Mouse (Mus musculus) activated CD4-positive, CD25-positive, alpha-beta regulatory T cell, adult 4 months (primary cell): ENCODE results near the gene Fbxl13. TPM values are rescaled to one million over a fixed set of nuclear protein-coding genes. Genes with fewer than 3 reads are reported as not detected.
A peak's percentile ranks its signal among the peaks of the same experiment; 100 is the strongest.

Source experiments
- ATAC-seq: one replicate; pipeline ENCODE4 v1.8.0; 2017
- polyA plus RNA-seq, 2 experiments: library from polyadenylated mRNA; unstranded; fragments of 100-300 nt; shearing (Covaris generic); gene quantifications; one replicate each; pipeline ENCODE4 v1.2.1; 2017

Gene Fbxl13
- polyA plus RNA-seq, 2 experiments from 2014 or later = not detected

DNA sequence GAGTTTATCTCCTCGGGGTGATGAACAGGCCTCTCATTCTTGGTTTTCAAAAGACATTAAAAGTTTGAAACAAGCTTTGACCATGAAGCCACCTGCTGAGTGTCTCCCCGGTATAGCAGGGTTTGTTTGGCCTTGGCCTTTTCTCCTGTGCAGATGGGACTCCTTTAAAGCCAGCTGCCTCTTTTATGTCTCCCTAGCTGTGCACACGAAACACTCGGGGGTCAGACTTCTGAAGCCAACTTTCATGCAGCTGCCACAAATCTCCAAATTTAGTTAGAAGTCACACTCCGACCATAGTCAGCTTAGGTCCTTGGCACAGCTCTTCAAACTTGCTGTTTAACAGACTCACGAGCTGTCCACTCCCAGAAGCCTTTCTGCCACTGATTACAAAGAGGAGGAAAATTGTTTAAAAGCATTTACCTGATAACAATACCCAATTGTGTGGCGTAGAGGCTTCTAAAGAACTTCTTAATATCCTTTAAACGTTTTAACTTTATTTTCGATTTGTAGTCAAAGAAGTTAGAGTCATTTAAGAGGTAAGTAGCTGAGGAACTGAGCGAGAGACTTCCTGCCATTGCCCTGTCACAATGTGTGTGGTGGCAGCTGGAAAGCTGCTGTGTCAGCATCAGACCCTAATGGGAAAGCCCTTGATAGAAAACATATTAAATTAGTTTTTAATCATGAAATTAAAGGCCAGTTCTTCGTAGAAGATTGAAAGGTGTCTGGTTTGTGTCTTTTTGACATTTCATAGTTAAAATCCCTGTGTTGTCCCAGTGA is 162.8 kb downstream of the Fbxl13 start:
- ATAC-seq = no peak

DNA sequence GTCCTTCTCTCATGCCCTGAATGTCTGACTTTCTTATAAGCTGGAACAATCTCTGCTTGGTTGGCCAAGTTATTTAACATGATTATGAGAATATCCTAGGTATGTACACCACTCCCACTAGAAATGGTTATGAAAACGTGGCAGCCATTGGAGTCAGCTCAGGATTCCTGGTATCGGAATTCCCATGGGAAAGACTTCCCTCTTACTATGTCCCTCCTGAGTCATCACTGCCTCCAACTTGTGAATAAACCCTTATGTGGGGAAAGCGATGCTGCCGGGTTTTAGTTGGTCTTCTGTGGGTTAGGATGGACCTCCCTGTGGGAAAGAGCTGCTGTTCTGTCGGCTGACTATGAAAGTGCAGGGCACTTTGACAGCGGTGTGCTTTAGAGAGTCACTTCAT is 163.9 kb downstream of the Fbxl13 start:
- no peak for ATAC-seq

DNA sequence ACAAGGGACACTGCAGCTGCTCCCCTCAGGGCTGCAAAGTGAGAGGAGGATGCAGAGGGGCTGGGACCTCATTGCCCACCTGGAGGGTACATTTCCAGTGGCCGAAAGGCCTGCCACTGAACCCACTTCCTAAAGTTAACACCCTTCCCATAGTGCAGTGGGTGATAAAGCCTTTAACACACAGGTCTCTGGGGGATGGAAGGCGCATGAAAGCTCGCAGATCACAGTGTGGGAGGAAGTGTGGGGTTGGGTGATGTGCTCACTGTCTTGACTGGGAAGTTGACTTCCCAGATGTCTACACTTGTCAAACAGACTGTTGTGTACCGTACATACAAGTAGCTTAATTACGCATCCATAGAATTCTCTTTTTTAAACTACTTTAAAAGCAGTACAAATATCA is 165.7 kb downstream of the Fbxl13 start:
- ATAC-seq = no peak

DNA sequence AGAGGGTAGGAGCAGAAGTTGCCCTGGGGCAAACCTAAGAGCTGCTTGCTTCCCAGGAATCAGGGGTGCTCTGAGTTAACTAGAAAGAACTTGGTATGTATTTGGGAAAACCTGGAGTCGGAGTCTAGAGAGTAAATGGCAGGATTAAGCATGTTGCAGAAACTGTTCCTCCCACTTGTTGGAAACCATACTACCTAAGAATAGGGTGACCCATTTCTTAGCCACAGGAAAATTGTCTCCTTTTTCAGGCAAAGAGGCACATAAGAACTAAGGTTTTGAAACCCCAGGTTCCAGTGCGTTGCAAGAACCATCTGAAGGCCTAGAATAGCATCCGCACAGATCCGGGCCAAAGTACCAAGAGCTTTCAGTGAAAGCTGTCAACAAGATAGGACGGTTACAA is 167.0 kb downstream of the Fbxl13 start:
- no peak for ATAC-seq

DNA sequence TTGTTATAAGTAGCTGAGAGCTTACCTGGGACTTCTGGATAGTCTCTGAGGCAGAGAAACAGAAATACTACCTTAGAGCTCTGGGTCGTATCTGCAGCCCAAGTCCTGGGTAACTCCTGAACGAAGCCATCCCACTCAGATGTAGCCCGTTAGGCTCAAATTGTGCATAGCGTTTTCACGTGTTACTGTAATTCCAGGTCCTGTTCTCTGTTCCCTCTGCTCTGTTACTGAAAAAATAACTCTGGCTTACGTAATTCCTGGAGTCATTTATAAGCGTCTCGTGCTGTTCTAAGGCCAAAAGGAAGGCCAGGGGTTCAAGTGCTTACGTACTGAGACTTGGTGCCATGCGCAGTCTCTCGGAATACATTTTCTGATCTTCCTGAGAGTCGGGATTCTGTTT is 177.3 kb downstream of the Fbxl13 start:
- no peak for ATAC-seq

DNA sequence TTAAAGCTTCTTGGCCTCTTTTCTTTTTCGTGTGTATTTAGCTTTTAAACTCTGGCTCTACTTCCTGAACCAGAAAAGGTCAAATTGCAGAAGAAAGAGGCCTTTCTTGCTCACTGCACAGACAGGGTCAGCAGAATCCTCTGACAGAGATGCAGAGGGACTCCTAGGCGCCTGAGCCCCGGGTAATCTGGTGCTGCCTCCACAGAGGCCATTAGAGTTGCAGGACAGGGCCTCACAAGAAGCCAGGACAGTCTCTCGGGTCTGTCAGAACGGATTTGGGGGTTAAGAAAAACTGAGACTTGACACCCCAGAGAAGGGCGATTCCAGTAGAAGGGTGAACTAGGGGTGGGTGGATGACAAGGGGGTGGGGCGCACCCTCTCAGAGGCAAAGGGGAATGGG is 178.0 kb downstream of the Fbxl13 start:
- no peak for ATAC-seq

DNA sequence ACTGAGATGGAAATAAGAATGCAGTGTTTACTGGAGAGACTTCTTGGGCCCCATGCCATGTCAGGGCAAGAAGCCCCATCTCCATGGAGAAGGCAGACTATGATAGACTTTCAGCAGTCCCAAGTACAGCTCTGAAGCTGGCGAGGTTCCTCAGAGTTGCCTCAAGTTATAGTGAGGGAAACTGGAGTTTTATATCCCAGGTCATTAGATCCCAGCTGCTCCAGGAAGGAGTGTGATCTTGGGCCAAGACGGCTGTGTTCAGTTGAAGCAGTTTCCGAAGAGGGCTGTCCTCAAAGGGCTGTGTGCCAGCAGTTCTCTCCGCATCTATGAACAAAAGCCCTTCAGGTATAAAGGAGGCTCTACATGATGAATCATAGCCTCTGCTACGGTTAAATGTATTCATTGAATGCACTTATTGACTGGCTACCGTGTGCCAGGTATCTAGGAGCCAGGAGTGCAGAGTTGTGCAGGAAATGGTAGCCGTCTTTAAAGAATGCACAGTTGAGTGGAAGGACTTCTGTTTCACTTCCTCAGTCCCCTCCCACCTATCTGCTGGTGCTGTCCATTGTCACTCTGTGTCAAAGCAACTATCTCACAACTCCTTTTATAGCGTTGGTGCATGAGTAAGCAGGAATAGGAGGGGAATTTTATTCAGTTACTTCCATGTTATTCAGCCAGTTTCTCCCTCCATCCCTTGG is 204.5 kb downstream of the Fbxl13 start:
- ATAC-seq = no peak

DNA sequence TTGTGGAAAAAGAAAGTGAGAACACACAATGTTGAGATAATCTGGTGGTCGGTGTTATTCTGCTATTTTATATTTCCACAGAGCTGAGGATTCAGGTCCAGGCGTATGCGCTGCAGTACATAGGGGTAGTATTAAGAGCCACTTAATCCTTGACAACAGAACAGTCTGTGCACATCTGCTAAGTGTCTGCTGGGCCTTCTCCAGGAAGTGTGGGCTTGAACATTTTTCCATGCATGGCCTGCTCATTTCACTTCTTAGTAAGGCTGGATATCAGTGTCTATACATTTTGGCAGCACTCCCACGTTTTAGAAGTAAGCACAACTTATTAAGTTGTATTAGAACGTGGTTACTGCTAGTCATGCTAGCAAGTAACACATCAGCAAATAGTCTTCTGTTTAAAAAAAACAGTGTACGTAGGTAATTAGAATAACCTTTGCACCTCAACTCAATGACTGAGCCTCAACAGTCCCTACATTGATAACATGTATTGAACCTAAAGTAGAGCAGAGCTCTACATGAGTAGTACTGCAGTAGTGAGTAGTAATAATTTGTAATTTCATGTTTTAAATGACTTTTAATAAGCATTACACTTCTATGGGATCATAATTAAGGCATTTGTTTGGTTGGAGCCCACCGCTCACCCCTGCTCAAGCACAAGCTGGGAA is 205.9 kb downstream of the Fbxl13 start:
- no peak for ATAC-seq

DNA sequence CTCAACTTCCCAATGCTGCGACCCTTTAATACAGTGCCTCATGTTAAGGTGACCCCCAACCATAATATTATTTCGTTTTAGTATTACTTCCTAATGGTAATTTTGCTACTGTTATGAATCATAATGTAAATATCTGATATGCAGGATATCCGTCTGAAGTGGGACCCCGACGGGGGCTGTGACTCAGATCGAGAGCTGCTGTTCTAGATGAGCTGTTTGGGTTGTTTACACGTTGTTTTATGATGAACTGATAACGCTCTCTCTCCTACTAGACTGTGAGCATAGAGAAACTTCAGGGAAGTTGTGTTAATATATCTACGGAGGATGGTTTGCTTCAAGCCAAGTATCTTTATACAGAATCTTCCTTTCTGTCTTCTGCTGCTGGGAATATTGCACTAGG is 207.0 kb downstream of the Fbxl13 start:
- ATAC-seq = peak; percentile 79

DNA sequence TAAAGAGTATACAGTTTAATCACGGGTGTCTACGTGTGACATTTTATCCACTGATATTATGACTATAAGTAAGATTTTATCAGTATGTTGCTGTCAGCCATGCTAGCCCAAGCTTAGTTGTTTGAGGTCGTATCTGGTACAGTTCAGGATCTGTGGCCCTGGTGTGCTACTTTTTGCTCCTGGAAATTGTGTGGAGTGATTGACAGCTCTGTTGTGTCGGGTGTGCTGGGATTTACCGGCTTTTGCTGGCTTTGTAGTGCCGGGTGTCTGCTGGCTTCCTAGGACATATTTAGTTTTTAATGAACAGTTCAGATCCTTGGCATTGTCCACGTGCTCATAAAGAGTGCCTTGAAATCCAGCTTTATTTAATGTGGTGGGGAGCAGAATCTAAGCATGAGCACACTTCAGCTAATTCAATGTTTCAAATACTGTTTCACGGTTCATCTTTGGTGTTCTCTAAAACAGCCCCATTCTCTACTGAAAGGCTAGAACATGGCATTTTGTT is 208.9 kb downstream of the Fbxl13 start:
- no peak for ATAC-seq

DNA sequence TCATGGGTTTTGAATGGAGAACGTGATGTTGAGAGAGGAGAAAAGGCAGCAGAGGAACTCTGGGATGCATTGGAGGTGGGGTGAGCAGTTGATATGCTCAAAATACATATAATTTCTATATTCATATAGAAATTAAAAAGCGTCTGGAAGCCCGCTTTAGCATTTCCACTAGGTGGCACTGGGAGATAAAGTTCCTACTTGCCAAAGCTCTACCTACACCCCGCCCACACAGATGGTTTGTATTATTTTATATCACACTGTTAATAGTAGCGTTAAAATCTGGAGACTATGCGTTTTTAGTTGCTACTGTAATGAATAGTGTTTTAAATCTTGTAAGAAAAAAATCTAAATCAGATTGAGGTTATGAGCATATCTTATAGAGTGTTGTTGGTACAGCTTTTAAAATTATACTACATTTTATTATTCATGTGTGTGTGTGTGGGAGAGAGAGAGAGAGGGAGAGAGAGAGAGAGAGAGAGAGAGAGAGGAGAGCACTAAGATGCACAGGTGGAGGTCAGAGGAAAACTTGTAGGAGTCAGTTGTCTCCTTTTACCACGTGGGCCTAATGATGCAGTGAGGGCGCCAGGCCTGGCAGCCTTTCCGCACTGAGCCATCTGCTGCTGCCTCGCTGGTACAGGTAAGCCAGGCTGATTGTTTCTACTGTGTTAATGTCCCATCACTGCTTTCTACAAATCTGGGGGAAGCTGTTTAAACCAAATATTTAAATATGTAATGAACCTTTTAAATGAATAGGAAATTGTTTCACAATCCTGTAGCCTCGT is 211.1 kb downstream of the Fbxl13 start:
- ATAC-seq = no peak

Other genes with a start within 250 kb of the Fbxl13 start
- gene Ccdc146, start 221.0 kb downstream of the Fbxl13 start, polyA plus RNA-seq = under 1 TPM; 0.60 to 0.61 TPM
- 1 to 10 TPM; 2.4 to 2.6 TPM for gene Fam185a, start 220.7 kb downstream of the Fbxl13 start, polyA plus RNA-seq
- gene Lrrc17, start 102.1 kb downstream of the Fbxl13 start, polyA plus RNA-seq = under 1 TPM in 1 of 2 experiments, not detected in 1; 0.16 TPM
- 10 to 100 TPM; 32.4 to 36.9 TPM for gene Armc10, start 179 bp upstream of the Fbxl13 start, polyA plus RNA-seq
- 1 to 10 TPM; 2.4 to 4.3 TPM for gene Napepld, start 55.8 kb upstream of the Fbxl13 start, polyA plus RNA-seq
- gene Pmpcb, start 91.5 kb upstream of the Fbxl13 start, polyA plus RNA-seq = 10 to 100 TPM; 69.6 to 84.4 TPM
- 10 to 100 TPM; 44.5 to 47.0 TPM for gene Dnajc2, start 139.6 kb upstream of the Fbxl13 start, polyA plus RNA-seq
- 100 to 1,000 TPM; 141 to 161 TPM for gene Psmc2, start 139.6 kb upstream of the Fbxl13 start, polyA plus RNA-seq
- not detected for gene Slc26a5, start 220.0 kb upstream of the Fbxl13 start, polyA plus RNA-seq